Mouse (Mus musculus) ES-E14 (cell line): ENCODE results near the gene Nyx.

Experiments
- CHD2 ChIP-seq: IDR thresholded peaks from 2 replicates; pipeline ENCODE4 v1.6.1; 2014; ENCODE audit warnings: mild to moderate bottlenecking, low read depth, low read length, inconsistent platforms
- HCFC1 ChIP-seq: IDR thresholded peaks from 2 replicates; pipeline ENCODE4 v1.6.1; 2012; ENCODE audit warnings: low read length, inconsistent platforms, borderline replicate concordance; ENCODE audit not compliant: insufficient read depth

- TF ChIP-seq HCFC1: no peak
- TF ChIP-seq CHD2: no peak
Measured at GRCm38 (mm10) chrX:13462982-13463517, 2.9 kb upstream of the Nyx start.
